Mouse (Mus musculus): ENCODE measurements at regions not wholly inside any gene's neighbourhood (a gene's known extent, or its start where the extent isn't known, plus 50 kb on each side); places are given as distances from the start of the nearest gene placed in this dataset.

GRCm38 (mm10) chr7:71704661-71705240, 353.5 kb upstream of the Gm10295 start:
- peak; percentile 13 to 14 for DNase-seq
- intact Hi-C loops (cut with DNase I): loop anchor here (2.0 to 10.0 kb wide), 11 partner anchors 102 to 1342 kb away; no protein-coding TSS in a partner anchor
